Mouse (Mus musculus): ENCODE data around the gene Sowahc.

Gene Sowahc

DNA sequence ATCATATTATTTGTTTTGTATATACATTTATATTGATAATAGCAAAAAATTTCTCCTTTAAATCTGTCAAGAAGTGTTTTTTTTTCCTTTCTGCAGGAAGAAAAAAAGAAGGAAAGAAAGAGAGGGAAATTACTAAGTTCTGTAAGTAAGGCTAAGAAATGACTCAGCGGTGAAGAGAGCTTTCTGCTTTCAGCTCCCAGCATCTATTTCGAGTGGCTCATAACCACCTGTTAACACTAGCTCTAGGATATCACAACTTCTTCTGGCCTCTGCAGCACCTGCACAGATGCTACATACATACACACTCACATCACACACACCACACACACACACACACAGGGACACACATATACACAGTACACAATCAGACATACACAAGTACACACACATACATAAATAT is 34.8 kb downstream of the Sowahc start:
- no peak for DNase-seq

- no peak for DNase-seq
These were observed 37.8 kb downstream of the Sowahc start for GRCm38 (mm10) chr10:59259572-59259971.

DNA sequence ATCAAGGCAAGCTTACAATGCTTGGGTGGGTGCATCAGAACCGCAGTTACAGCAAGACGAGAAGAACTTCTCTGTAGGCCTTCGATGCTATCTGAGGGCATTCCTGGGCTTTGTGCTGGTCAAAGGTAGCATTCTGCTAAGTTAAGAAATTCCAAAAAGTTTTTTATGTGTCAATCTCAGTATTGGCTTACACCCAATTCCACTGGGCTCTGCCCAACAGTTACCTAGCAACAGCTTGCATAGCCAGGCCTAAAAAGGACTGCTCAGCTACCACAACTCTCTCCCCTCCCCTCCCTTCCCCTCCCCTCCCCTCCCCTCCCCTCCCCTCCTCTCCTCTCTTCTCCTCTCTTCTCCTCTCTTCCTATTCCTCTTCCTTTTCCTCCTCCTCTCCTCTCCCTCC is 39.9 kb downstream of the Sowahc start:
- no peak for DNase-seq

DNA sequence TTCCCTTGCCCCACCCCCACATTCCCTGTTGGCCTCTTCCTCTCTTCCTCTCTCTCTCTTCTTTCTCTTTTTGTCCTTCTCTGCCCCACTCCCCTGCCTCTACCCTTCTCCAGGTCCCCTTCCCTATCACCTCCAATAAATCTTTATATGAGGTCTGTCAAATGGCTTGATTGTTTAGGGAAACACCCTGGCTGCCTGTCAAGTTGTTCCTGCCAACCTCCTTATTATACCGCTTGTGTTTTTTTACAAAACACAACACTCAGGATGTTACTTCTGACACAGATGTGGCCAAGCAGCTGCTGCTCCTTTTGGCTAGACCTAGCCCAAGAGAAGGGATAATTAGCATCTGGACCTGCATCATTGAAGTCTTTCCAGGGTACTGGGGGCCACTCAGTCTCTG is 40.3 kb downstream of the Sowahc start:
- DNase-seq, result no peak

DNA sequence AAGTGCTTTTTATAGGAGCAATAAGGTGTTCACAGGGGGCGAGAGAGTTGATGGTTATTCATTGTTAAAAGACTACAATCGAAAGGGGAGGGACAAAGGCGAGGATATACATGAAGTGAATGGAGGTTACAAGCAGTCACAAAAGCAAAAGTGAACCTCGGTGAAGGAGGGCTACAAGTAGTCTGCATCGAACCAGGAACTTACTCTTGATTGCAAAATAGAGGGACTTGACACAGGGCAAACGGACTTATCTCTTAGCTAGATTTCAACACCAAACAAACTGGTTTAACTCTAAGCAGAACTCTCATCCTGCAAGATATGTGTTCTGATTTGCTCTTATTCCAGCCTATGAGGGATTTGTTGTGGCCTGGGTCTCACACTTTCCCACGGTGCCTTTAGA is 41.2 kb downstream of the Sowahc start:
- DNase-seq, result no peak

- DNase-seq, result no peak
These were observed 43.3 kb downstream of the Sowahc start for GRCm38 (mm10) chr10:59265067-59265466.

- no peak for DNase-seq
These were observed 43.9 kb downstream of the Sowahc start for GRCm38 (mm10) chr10:59265674-59266073.

- DNase-seq, result peak; percentile 35 to 44
These were observed 44.3 kb downstream of the Sowahc start for GRCm38 (mm10) chr10:59266097-59266496.

GRCm38 (mm10) chr10:59267275-59267674 is 45.5 kb downstream of the Sowahc start:
- no peak for DNase-seq

DNA sequence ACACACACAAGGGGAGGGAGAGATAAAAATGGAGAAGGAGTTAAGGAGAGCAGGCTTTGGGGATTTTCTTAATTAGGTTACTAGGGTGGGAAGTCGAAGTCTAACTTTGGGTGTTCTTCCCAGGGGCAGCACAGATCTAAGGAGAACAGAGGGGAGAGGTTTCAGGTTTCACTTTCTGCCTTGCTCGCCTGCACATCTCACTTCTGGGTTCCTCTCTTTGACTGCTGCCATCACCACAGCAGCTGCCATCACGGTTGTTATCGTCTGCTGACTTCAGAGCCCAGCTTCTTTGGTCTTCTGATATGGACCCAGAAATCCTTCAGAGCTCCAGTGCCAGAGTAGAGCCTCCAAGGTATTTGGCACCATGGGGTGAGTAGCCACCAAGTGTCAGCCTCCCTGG is 46.4 kb downstream of the Sowahc start:
- DNase-seq, result no peak

- no peak for DNase-seq
These were observed 47.0 kb downstream of the Sowahc start for GRCm38 (mm10) chr10:59268754-59269153.

GRCm38 (mm10) chr10:59275745-59276144 is 54.0 kb downstream of the Sowahc start:
- no peak for DNase-seq

All from cerebellum, postnatal 10 days (tissue).